Mouse (Mus musculus): Measurements from ENCODE around the gene Zfpl1. TPM values are rescaled to one million over a fixed set of nuclear protein-coding genes. Genes with fewer than 3 reads are reported as not detected.
A peak's percentile ranks its signal among the peaks of the same experiment; 100 is the strongest.

Gene Zfpl1
- polyA plus RNA-seq, 1 experiment from 2014 or later, result 52.9 TPM

DNA sequence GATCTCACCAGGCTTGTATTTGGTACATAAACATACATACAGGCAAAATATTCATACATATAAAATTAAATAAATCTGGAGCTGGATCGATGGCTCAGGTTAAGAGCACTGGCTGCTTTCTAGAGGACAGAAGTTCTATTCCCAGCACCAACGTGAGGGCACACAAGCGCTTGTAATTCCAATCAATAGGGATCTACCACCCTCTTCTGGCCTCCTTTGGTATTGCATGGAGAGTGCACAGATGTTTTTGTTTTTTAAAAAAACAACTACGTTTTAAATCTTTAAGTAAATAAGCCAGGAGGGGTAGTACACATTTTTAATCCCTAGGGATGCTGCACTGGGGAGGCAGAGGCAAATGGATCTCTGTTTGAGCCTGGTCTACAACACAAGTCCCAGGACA, 41.5 kb upstream of the Zfpl1 start:
- H3K9ac ChIP-seq (ENCODE audit: low read length), result no peak overlapping the region
- no peak overlapping the region for H3K27ac ChIP-seq (replicated peaks in 1 of 2; ENCODE audit: control insufficient read depth in 1 of 2, insufficient read depth in 1 of 2, low read depth in 2 of 2, low read length in 2 of 2)
- no peaks in the 10 kb centered on the region for H3K9me3 ChIP-seq (ENCODE audit: control insufficient read depth, low read length)
- ATAC-seq (ENCODE audit: insufficient number of reproducible peaks, insufficient read depth, low FRiP score, low read depth), result no peak
- 23% methylated on average over 4 of the region's 4 CpGs for WGBS
- H3K4me1 ChIP-seq (ENCODE audit: control insufficient read depth in 2 of 2, insufficient read depth in 2 of 2, low read length in 2 of 2), result no peaks in the 10 kb centered on the region
- H3K36me3 ChIP-seq (ENCODE audit: control insufficient read depth, insufficient read depth, low read length), result 0 out of 2 replicates have a peak, but pooled peaks cover 10% of the 10 kb centered on the region
- no peak overlapping the region for H3K4me3 ChIP-seq (ENCODE audit: control insufficient read depth in 1 of 2, insufficient read depth in 1 of 2, low read depth in 1 of 2, low read length in 2 of 2)
- H3K27me3 ChIP-seq (ENCODE audit: control insufficient read depth, insufficient read depth, low read length), result no peaks in the 10 kb centered on the region
- H3K4me2 ChIP-seq (ENCODE audit: low read length), result no peak overlapping the region

DNA sequence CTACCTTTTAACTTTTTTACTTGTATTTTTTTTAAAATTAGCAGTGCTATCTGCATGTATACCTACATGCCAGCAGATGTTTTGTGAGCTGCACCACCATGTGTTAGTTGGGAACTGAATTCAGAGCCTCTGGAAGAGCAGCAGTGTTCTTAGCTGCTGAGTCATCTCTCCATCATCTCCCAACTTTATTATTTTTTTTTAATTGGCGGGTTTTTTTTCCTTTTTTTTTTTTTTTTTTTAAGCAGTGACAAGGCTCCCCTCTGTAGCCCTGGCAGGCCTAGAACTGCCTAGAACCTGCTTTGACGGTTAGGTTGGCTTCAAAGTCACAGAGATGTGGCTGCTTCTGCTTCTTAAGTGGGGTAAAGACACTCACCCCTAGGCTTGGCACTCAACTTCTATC, 40.1 kb upstream of the Zfpl1 start:
- Histone ChIP-seq H3K4me1 (ENCODE audit: control insufficient read depth in 2 of 2, insufficient read depth in 2 of 2, low read length in 2 of 2) (no peaks in the 10 kb centered on the region), H3K9me3 (ENCODE audit: control insufficient read depth, low read length) (no peaks in the 10 kb centered on the region), H3K36me3 (ENCODE audit: control insufficient read depth, insufficient read depth, low read length) (0 out of 2 replicates have a peak, but pooled peaks cover 10% of the 10 kb centered on the region), H3K27me3 (ENCODE audit: control insufficient read depth, insufficient read depth, low read length) (no peaks in the 10 kb centered on the region), H3K4me3 (ENCODE audit: control insufficient read depth in 1 of 2, insufficient read depth in 1 of 2, low read depth in 1 of 2, low read length in 2 of 2) (no peak overlapping the region), H3K27ac (replicated peaks in 1 of 2; ENCODE audit: control insufficient read depth in 1 of 2, insufficient read depth in 1 of 2, low read depth in 2 of 2, low read length in 2 of 2) (no peak overlapping the region), H3K4me2 (ENCODE audit: low read length) (no peak overlapping the region), H3K9ac (ENCODE audit: low read length) (no peak overlapping the region)
- 65% methylated on average over 2 of the region's 2 CpGs for WGBS
- ATAC-seq (ENCODE audit: insufficient number of reproducible peaks, insufficient read depth, low FRiP score, low read depth), result no peak

DNA sequence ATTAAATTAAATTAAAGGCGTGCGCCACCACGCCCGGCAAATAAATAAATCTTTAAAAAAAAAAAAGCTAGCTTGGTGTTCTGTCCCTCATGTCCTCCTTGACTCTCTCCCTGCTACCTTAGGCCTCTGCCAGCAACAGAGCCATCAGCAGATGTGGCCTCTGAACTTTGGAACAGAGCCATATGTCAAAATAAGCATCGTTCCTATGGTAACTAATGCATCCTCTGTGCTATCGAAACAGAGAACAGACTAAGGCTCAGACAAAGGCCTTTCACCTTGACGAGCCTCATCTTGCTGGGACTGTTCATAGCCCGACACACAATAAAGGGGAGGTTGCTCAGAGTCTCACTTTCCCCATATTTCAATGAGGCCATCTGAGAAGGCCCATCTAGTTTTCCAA, 38.6 kb upstream of the Zfpl1 start:
- H3K4me3 ChIP-seq (ENCODE audit: control insufficient read depth in 1 of 2, insufficient read depth in 1 of 2, low read depth in 1 of 2, low read length in 2 of 2), result no peak overlapping the region
- no peak overlapping the region for H3K9ac ChIP-seq (ENCODE audit: low read length)
- H3K27ac ChIP-seq (replicated peaks in 1 of 2; ENCODE audit: control insufficient read depth in 1 of 2, insufficient read depth in 1 of 2, low read depth in 2 of 2, low read length in 2 of 2), result no peak overlapping the region
- H3K4me2 ChIP-seq (ENCODE audit: low read length), result no peak overlapping the region
- no peaks in the 10 kb centered on the region for H3K9me3 ChIP-seq (ENCODE audit: control insufficient read depth, low read length)
- H3K36me3 ChIP-seq (ENCODE audit: control insufficient read depth, insufficient read depth, low read length), result 0 out of 2 replicates have a peak, but pooled peaks cover 10% of the 10 kb centered on the region
- 85% methylated on average over 8 of the region's 8 CpGs for WGBS
- no peaks in the 10 kb centered on the region for H3K27me3 ChIP-seq (ENCODE audit: control insufficient read depth, insufficient read depth, low read length)
- no peak for ATAC-seq (ENCODE audit: insufficient number of reproducible peaks, insufficient read depth, low FRiP score, low read depth)
- H3K4me1 ChIP-seq (ENCODE audit: control insufficient read depth in 2 of 2, insufficient read depth in 2 of 2, low read length in 2 of 2), result peaks cover 0 to 6% of the 10 kb centered on the region in 2 experiments; a peak in 2 of 4 replicates

DNA sequence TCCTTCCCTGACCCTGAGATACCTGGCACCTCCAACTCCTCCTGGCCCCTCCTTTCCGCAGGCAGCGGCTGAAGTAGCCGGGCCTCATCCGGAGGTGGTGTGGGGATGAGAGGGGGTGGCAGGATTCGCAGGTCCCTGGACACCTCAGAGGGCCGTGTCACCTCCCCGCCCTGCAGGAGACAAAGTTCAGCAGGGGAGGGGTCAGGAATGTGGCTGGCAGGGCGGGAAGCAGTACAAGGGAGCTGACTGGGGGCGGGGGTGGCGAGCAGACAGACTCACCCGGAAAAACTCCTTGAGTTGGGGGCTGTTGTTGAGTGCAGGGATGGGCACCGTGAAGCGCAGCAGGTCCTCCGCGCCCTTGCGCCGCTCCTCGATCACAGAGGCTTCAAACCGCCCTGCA, 37.0 kb upstream of the Zfpl1 start:
- Histone ChIP-seq H3K4me2 (ENCODE audit: low read length) (no peak overlapping the region), H3K9me3 (ENCODE audit: control insufficient read depth, low read length) (no peaks in the 10 kb centered on the region), H3K27ac (replicated peaks in 1 of 2; ENCODE audit: control insufficient read depth in 1 of 2, insufficient read depth in 1 of 2, low read depth in 2 of 2, low read length in 2 of 2) (no peak overlapping the region), H3K36me3 (ENCODE audit: control insufficient read depth, insufficient read depth, low read length) (0 out of 2 replicates have a peak, but pooled peaks cover 10% of the 10 kb centered on the region), H3K9ac (ENCODE audit: low read length) (no peak overlapping the region), H3K4me1 (ENCODE audit: control insufficient read depth in 2 of 2, insufficient read depth in 2 of 2, low read length in 2 of 2) (peaks cover 3 to 12% of the 10 kb centered on the region in 2 experiments), H3K4me3 (ENCODE audit: control insufficient read depth in 1 of 2, insufficient read depth in 1 of 2, low read depth in 1 of 2, low read length in 2 of 2) (no peak overlapping the region), H3K27me3 (ENCODE audit: control insufficient read depth, insufficient read depth, low read length) (no peaks in the 10 kb centered on the region)
- ATAC-seq (ENCODE audit: insufficient number of reproducible peaks, insufficient read depth, low FRiP score, low read depth), result no peak
- WGBS, result 25% methylated on average over 19 of the region's 19 CpGs

DNA sequence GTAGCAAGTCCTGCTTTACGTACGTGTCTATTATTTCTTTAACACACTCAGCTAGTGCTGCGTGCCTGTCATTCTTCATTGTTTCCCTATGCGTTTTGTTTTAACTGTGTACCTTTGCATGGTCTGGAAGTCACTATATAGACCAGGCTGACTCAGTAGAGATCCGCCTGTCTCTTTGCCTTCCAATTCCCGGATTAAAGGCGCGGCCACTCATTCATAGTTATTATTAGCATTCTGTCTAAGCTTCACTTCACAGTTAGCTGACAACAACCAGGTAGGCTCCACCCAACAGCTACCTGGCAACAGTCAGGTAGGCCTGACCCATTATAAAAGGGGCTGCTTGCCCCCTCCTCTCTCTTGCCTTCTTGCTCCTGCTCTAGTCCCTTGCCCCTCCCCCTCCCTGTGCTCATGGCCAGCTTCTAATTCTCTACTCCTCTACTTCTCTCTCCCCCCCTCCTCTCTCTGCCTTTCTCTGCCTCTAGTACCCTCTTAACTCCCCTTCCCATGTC, 34.0 kb upstream of the Zfpl1 start:
- Histone ChIP-seq H3K4me1 (ENCODE audit: control insufficient read depth in 2 of 2, insufficient read depth in 2 of 2, low read length in 2 of 2) (peaks cover 10 to 19% of the 10 kb centered on the region in 2 experiments), H3K27me3 (ENCODE audit: control insufficient read depth, insufficient read depth, low read length) (no peaks in the 10 kb centered on the region), H3K9me3 (ENCODE audit: control insufficient read depth, low read length) (no peaks in the 10 kb centered on the region), H3K4me2 (ENCODE audit: low read length) (peak overlapping the region; percentile 85), H3K27ac (replicated peaks in 1 of 2; ENCODE audit: control insufficient read depth in 1 of 2, insufficient read depth in 1 of 2, low read depth in 2 of 2, low read length in 2 of 2) (peak overlapping the region; percentile 70 to 96), H3K9ac (ENCODE audit: low read length) (peak overlapping the region; percentile 92), H3K36me3 (ENCODE audit: control insufficient read depth, insufficient read depth, low read length) (peaks cover 33% of the 10 kb centered on the region), H3K4me3 (ENCODE audit: control insufficient read depth in 1 of 2, insufficient read depth in 1 of 2, low read depth in 1 of 2, low read length in 2 of 2) (peak overlapping the region; percentile 66 to 78)
- 1% methylated on average over 8 of the region's 8 CpGs for WGBS
- 0 out of 2 replicates have a peak, but pooled peaks have one; percentile 2 for ATAC-seq (ENCODE audit: insufficient number of reproducible peaks, insufficient read depth, low FRiP score, low read depth)

DNA sequence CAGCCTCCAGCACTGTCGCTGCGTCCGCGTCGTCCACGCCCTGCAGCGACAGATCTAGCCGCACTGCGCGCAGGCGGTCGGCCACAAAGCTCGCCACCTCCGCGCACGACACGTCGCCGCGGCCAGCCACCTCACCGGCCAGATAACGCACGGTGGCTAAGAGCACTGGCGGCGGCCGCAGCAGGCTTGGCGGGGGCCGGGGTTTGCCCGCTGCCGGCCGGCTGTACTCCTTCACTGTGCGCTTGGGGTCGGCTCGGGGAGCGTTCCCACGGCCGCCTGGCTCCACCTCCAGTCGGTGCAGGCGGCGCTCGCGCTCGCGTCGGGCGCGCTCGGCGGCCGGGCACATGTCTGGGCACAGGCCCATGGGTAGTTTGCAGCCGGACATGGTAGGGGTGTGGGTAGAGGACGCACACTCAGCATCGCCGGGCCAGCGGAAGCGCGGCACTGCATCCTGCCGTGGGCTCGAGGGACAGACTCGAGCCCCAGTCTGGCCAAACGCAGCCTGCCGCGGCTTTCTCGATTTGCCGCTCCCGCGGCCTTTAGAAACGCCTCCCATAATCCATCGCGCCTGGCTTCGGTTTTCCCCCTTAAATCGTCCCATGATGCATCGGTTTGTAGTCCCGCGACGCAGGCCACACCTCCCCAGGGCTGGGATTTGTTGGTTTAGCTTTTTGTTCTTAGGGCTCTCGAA, 33.4 kb upstream of the Zfpl1 start, which contains the start of gene Sac3d1:
Gene Sac3d1, minus strand, starts transcription at position 665 of the 691 bp plus-strand sequence.
- H3K4me1 ChIP-seq (ENCODE audit: control insufficient read depth in 2 of 2, insufficient read depth in 2 of 2, low read length in 2 of 2), result peaks cover 10 to 19% of the 10 kb centered on the region in 2 experiments
- no peaks in the 10 kb centered on the region for H3K9me3 ChIP-seq (ENCODE audit: control insufficient read depth, low read length)
- H3K36me3 ChIP-seq (ENCODE audit: control insufficient read depth, insufficient read depth, low read length), result peaks cover 30% of the 10 kb centered on the region
- under 1% methylated on average over 77 of the region's 77 CpGs for WGBS
- H3K4me2 ChIP-seq (ENCODE audit: low read length), result peak within 1 kb of the TSS; percentile 85
- no peaks in the 10 kb centered on the region for H3K27me3 ChIP-seq (ENCODE audit: control insufficient read depth, insufficient read depth, low read length)
- H3K27ac ChIP-seq (replicated peaks in 1 of 2; ENCODE audit: control insufficient read depth in 1 of 2, insufficient read depth in 1 of 2, low read depth in 2 of 2, low read length in 2 of 2), result peak within 1 kb of the TSS; percentile 92 to 96
- H3K4me3 ChIP-seq (ENCODE audit: control insufficient read depth in 1 of 2, insufficient read depth in 1 of 2, low read depth in 1 of 2, low read length in 2 of 2), result peak within 1 kb of the TSS; percentile 66 to 78
- peak; percentile 74 for ATAC-seq (ENCODE audit: insufficient number of reproducible peaks, insufficient read depth, low FRiP score, low read depth)
- peak within 1 kb of the TSS; percentile 92 for H3K9ac ChIP-seq (ENCODE audit: low read length)

DNA sequence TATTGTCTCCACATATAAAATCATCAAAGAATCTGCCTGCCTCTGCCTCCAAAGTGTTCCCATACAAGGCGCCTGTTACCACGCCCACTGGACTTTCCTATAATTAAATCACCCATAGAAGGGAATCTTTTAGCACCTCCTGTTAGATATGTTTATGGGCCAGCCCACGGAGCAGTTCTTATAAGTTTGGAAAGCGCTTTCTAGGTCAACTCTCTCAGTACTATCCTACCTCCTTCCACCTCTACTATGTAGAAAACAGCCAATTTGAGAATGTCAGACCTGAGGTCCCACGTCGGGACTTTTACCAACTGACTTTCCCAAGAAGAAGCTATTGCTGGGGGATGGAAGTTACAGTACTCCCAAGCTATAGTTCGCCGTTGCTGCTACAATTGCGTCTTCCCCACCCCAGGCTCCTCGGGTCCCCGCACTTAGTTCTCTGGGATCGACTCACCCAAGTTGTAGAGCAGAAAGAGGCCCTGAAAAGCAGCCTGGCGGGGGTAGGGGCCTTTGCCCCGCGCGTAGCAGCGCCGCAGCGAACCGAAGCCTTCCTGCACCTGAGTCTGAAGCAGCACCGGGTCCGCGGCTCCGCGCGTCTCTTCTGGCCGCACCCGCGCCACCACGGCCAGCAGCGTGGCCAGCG, 32.7 kb upstream of the Zfpl1 start:
- no peak for ATAC-seq (ENCODE audit: insufficient number of reproducible peaks, insufficient read depth, low FRiP score, low read depth)
- Histone ChIP-seq H3K4me2 (ENCODE audit: low read length) (peak overlapping the region; percentile 85), H3K27ac (replicated peaks in 1 of 2; ENCODE audit: control insufficient read depth in 1 of 2, insufficient read depth in 1 of 2, low read depth in 2 of 2, low read length in 2 of 2) (peak overlapping the region; percentile 92 to 96), H3K9me3 (ENCODE audit: control insufficient read depth, low read length) (no peaks in the 10 kb centered on the region), H3K27me3 (ENCODE audit: control insufficient read depth, insufficient read depth, low read length) (no peaks in the 10 kb centered on the region), H3K4me3 (ENCODE audit: control insufficient read depth in 1 of 2, insufficient read depth in 1 of 2, low read depth in 1 of 2, low read length in 2 of 2) (peak overlapping the region; percentile 66 to 78), H3K9ac (ENCODE audit: low read length) (peak overlapping the region; percentile 92), H3K36me3 (ENCODE audit: control insufficient read depth, insufficient read depth, low read length) (peaks cover 30% of the 10 kb centered on the region), H3K4me1 (ENCODE audit: control insufficient read depth in 2 of 2, insufficient read depth in 2 of 2, low read length in 2 of 2) (peaks cover 10 to 19% of the 10 kb centered on the region in 2 experiments)
- 4% methylated on average over 32 of the region's 32 CpGs for WGBS
